Mouse (Mus musculus) adrenal gland, adult 2 months (tissue): ENCODE results near the gene Gm44805. TPM values are rescaled to one million over a fixed set of nuclear protein-coding genes. Genes with fewer than 3 reads are reported as not detected.

Experiments
- DNase-seq: peaks from one replicate; pipeline ENCODE4 v3.0.0; 2021
- polyA plus RNA-seq: library from polyadenylated mRNA; depleted of rRNA; stranded (reverse); fragments of >200 nt; gene quantifications from 2 replicates; pipeline ENCODE4 v1.2.3, GENCODE M21; 2012; rRNA removed
- total RNA-seq, 2 experiments: library from RNA; stranded (reverse); gene quantifications; 2 replicates each; pipeline ENCODE4 v1.2.3; 2021

Gene Gm44805
- total and polyA plus RNA-seq, 3 experiments, result 1.5 to 4.1 (median 1.9) TPM

DNA sequence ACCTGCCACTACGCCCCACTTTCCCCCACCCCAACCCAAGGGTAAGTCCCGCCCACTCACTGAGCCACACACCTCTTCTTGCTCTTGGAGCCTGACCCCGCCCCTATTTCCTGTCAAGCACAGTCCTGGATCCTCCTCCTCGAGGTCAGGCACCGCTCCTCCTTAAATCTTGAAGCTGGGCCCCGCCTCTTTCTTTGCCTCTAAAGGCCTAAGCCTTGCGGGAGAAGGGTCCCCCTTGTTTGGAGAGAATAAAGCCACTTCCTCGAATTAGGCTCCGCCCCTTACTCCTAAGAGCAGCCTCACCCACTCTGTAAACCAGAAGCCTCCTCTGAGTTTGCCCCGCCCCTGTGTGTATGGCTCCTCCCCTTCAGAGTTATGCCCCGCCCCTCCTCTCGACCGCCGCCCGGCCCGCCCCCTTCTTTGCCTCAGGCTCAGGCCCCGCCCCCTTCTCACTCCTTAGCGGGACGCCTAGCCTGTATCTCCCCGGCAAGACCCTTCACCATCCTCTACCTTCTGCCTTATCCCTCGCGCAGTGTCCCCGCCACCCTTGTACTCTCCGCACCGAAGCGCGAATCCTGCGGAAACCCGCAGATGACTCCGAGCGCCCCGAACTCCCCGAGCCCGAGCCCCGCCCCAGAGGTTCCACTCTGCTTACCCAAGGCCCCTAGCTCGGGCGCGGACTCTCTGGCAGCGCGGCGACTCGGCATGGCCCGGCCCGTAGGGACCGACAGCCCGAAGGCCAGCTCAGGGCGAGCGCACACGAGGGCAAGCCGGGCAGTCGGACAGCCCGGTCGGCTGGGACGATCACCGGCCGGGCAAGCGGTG is 52.5 kb downstream of the Gm44805 start:
- peak; percentile 98 for DNase-seq

DNA sequence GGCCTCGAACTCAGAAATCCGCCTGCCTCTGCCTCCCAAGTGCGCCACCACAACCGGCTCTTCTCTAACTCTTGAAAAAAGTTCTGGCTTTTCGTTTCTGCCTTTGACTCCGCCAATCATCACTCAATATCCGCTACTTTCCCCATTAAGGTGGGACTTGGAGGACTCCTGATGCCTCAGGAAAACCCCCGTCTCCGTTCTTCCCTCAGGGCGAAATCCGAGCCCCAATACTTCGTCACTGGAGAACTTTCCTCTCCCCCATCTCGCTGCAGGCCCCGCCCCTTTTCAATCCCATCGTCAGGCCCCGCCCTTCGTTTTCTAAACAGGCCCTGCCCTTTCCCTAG is 53.1 kb downstream of the Gm44805 start:
- no peak for DNase-seq

DNA sequence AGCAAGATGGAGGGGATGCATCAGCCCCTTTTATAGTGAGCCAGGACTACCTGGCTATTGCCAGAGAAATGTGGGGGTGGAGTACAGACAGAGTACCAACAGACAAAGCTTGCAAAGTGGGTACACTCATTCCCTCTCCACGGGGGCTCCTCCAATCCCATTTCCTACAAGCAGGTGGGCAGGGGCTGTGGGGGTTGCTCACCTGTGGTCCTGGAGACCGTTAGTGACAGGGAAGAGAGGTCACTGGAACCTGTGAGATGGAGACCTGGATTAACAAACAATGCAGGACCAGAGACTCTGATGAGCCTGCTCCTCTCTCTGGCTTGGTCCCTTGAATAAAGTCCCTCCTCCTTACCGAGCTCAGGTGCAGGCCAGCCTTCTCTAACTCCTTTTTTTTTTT is 53.5 kb downstream of the Gm44805 start:
- DNase-seq, result no peak

DNA sequence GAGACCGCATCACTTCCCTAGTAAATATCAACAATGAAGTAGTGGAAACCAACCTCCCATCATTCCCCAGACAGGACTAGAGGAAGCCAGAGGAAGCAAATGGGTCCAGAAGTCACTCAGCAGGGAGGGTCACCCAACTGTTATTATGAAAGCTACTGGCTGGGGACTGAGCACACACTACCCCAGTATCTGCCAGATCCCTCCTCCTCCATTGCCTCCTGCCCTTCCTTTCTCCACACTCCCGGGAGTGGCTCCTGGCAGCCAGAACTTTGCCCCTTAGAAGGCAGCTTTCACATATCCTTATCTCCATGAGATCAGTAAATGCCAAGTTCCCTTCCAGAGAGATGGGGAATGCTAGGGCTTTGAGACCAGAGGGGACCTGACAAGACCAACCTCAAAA is 57.8 kb downstream of the Gm44805 start:
- no peak for DNase-seq

DNA sequence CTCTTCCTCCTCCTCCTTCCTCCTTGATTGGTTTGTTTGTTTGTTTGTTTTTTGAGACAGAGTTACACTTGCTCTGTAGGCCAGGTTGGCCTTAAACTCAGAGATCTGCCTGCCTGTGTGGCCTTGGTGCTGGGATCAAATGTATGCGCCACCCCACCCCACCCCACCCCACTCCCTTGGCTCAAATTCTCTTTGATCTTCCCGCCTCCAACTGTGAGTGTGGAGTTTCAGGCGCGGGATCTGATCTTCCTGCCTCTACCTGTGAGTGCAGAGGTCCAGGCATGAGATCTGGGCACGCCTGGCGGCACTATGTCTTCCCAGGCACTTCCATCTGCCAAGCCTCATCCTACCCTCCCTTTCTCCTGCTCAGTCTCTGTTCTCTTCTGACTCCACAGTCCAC is 59.0 kb downstream of the Gm44805 start:
- no peak for DNase-seq

Other genes with a start within 250 kb of the Gm44805 start
- gene Mark4, start 222.6 kb downstream of the Gm44805 start, total RNA-seq, result 10 to 100 TPM; 40.5 to 56.8 TPM
- gene Mark4, start 222.6 kb downstream of the Gm44805 start, polyA plus RNA-seq, result 71.6 and 79.0 TPM in 2 replicates
- 10 to 100 TPM; 31.9 to 58.8 TPM for gene Exoc3l2, start 218.1 kb downstream of the Gm44805 start, total RNA-seq
- gene Exoc3l2, start 218.1 kb downstream of the Gm44805 start, polyA plus RNA-seq, result 55.3 and 57.9 TPM in 2 replicates
- gene Bloc1s3, start 173.1 kb downstream of the Gm44805 start, total RNA-seq, result 10 to 100 TPM in 1 of 2 experiments, 1 to 10 TPM in 1; 9.8 to 13.2 TPM
- 31.9 and 37.2 TPM in 2 replicates for gene Bloc1s3, start 173.1 kb downstream of the Gm44805 start, polyA plus RNA-seq
- 10 to 100 TPM; 70.2 to 81.4 TPM for gene Trappc6a, start 173.0 kb downstream of the Gm44805 start, total RNA-seq
- 253 and 254 TPM in 2 replicates for gene Trappc6a, start 173.0 kb downstream of the Gm44805 start, polyA plus RNA-seq
- under 1 TPM in 1 of 2 experiments, not detected in 1; 0.14 TPM for gene Nkpd1, start 163.6 kb downstream of the Gm44805 start, total RNA-seq
- 0.38 and 0.64 TPM in 2 replicates for gene Nkpd1, start 163.6 kb downstream of the Gm44805 start, polyA plus RNA-seq
- gene Ppp1r37, start 118.3 kb downstream of the Gm44805 start, total RNA-seq, result 10 to 100 TPM; 68.3 to 70.8 TPM
- gene Ppp1r37, start 118.3 kb downstream of the Gm44805 start, polyA plus RNA-seq, result 159 and 163 TPM in 2 replicates
- gene Zfp296, start 104.1 kb downstream of the Gm44805 start, total RNA-seq, result under 1 TPM; 0.69 to 0.98 TPM
- gene Zfp296, start 104.1 kb downstream of the Gm44805 start, polyA plus RNA-seq, result 3.1 and 3.4 TPM in 2 replicates
- gene Gemin7, start 103.8 kb downstream of the Gm44805 start, total RNA-seq, result 10 to 100 TPM; 83.8 to 84.2 TPM
- 177 and 183 TPM in 2 replicates for gene Gemin7, start 103.8 kb downstream of the Gm44805 start, polyA plus RNA-seq
- gene Clasrp, start 76.9 kb downstream of the Gm44805 start, total RNA-seq, result 10 to 100 TPM; 34.4 to 37.3 TPM
- gene Clasrp, start 76.9 kb downstream of the Gm44805 start, polyA plus RNA-seq, result 280 and 380 TPM in 2 replicates
- 10 to 100 TPM; 26.5 to 33.9 TPM for gene Relb, start 52.0 kb downstream of the Gm44805 start, total RNA-seq
- 79.2 and 85.8 TPM in 2 replicates for gene Relb, start 52.0 kb downstream of the Gm44805 start, polyA plus RNA-seq
- gene Clptm1, start 16.4 kb downstream of the Gm44805 start, total RNA-seq, result 100 to 1,000 TPM; 151 to 152 TPM
- 157 and 178 TPM in 2 replicates for gene Clptm1, start 16.4 kb downstream of the Gm44805 start, polyA plus RNA-seq
- gene Apoc2, start 3.5 kb downstream of the Gm44805 start, total RNA-seq, result 1 to 10 TPM in 1 of 2 experiments, not detected in 1; 3.1 TPM
- gene Apoc2, start 3.5 kb downstream of the Gm44805 start, polyA plus RNA-seq, result 0.28 TPM in 1 of 2 replicates, not detected in the other
- gene Apoc4, start 56 bp upstream of the Gm44805 start, total RNA-seq, result 100 to 1,000 TPM in 1 of 2 experiments, 10 to 100 TPM in 1; 40.7 to 204 TPM
- gene Apoc4, start 56 bp upstream of the Gm44805 start, polyA plus RNA-seq, result 95.0 and 181 TPM in 2 replicates
- gene Apoc1, start 11.2 kb upstream of the Gm44805 start, total RNA-seq, result 1,000 to 10,000 TPM in 1 of 2 experiments, 100 to 1,000 TPM in 1; 204 to 1,066 TPM
- gene Apoc1, start 11.2 kb upstream of the Gm44805 start, polyA plus RNA-seq, result 76.5 and 212 TPM in 2 replicates
- gene Apoe, start 17.8 kb upstream of the Gm44805 start, total RNA-seq, result 1,000 to 10,000 TPM; 1,105 to 1,118 TPM
- 1,670 and 1,938 TPM in 2 replicates for gene Apoe, start 17.8 kb upstream of the Gm44805 start, polyA plus RNA-seq
- 100 to 1,000 TPM; 115 to 143 TPM for gene Tomm40, start 34.0 kb upstream of the Gm44805 start, total RNA-seq
- gene Tomm40, start 34.0 kb upstream of the Gm44805 start, polyA plus RNA-seq, result 164 and 165 TPM in 2 replicates
- gene Nectin2, start 69.1 kb upstream of the Gm44805 start, total RNA-seq, result 10 to 100 TPM; 76.9 to 98.1 TPM
- 138 and 165 TPM in 2 replicates for gene Nectin2, start 69.1 kb upstream of the Gm44805 start, polyA plus RNA-seq
- 10 to 100 TPM; 35.9 to 61.1 TPM for gene Bcam, start 89.6 kb upstream of the Gm44805 start, total RNA-seq
- 103 and 108 TPM in 2 replicates for gene Bcam, start 89.6 kb upstream of the Gm44805 start, polyA plus RNA-seq
- gene Cblc, start 115.4 kb upstream of the Gm44805 start, total RNA-seq, result not detected
- gene Cblc, start 115.4 kb upstream of the Gm44805 start, polyA plus RNA-seq, result 0.60 TPM in 1 of 2 replicates, not detected in the other
- 10 to 100 TPM; 26.7 to 34.1 TPM for gene Bcl3, start 141.3 kb upstream of the Gm44805 start, total RNA-seq
- gene Bcl3, start 141.3 kb upstream of the Gm44805 start, polyA plus RNA-seq, result 155 and 161 TPM in 2 replicates
- under 1 TPM in 1 of 2 experiments, not detected in 1; 0.86 TPM for gene Gm19345, start 170.6 kb upstream of the Gm44805 start, total RNA-seq
- 0.71 and 1.3 TPM in 2 replicates for gene Gm19345, start 170.6 kb upstream of the Gm44805 start, polyA plus RNA-seq
- not detected for gene Ceacam16, start 179.9 kb upstream of the Gm44805 start, total RNA-seq
- 0.52 and 0.55 TPM in 2 replicates for gene Ceacam16, start 179.9 kb upstream of the Gm44805 start, polyA plus RNA-seq
- not detected for gene Ceacam19, start 206.5 kb upstream of the Gm44805 start, total RNA-seq
- gene Ceacam19, start 206.5 kb upstream of the Gm44805 start, polyA plus RNA-seq, result not detected in 2 replicates
- gene Pvr, start 239.7 kb upstream of the Gm44805 start, total RNA-seq, result 10 to 100 TPM; 20.3 to 36.5 TPM
- gene Pvr, start 239.7 kb upstream of the Gm44805 start, polyA plus RNA-seq, result 9.6 and 12.0 TPM in 2 replicates